Mouse (Mus musculus): ENCODE results near the gene Taf1d. TPM values are rescaled to one million over a fixed set of nuclear protein-coding genes. Genes with fewer than 3 reads are reported as not detected.

Taf1d gene
- total RNA-seq (2014; rRNA removed) (34.6 and 72.7 TPM in 2 replicates), polyA plus RNA-seq (2015; fragmentation: Nextera tagmentation; extraction: Ambion mirVana) (46.3 and 54.9 TPM in 2 replicates)

DNA sequence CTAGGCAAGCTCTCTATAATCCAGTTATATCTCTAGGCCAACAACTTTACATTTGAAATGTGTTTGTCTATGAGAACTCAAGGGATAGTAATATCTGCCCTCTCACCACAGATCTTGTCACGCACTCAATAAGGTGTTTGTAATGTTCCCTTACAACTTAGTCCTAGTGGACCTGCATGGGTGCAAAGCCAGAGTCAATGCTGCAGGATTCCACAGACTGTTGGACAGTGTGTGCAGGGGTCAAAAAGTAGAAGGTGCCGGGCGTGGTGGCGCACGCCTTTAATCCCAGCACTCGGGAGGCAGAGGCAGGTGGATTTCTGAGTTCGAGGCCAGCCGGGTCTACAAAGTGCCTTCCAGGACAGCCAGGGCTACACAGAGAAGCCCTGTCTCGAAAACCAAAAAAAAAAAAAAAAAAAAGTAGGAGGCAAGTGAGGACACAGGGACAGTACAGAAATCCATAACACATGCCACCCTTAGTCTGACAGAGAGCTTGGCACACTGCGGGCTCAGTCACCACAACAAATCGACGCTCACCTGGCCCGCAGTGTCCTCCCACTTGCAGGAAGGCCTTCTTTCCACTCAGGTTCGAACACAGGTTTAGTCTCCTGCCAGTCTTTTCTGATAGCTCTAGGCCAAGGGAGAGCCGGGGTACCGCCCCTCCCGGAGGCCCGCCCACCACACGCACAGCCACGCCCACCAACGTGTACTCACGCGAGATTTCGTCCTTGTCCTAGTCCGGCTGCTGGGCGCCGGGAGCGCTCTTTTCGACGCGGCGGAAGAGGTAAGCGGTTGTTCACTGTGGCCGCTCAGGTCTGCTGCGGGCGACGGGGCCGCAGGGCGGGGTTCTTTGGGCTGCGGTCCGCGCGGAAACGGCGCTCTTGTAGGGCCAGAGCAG is at the start of gene Taf1d:
Taf1d (plus strand) TSS at position 712 of the 895 bp plus-strand sequence.
- peaks cover 14% of the 10 kb centered on the region for H3K4me1 ChIP-seq (ENCODE audit: insufficient read depth, low read length)
- peak within 1 kb of the TSS; percentile 70 for H3K9ac ChIP-seq (replicated peaks; ENCODE audit: low read length)
- peak within 1 kb of the TSS; percentile 86 for H3K27ac ChIP-seq
- peak; percentile 99 for ATAC-seq
- TF ChIP-seq CTCF (IDR thresholded peaks at IDR 0.05; ENCODE audit: low read depth): no peak
- no peaks in the 10 kb centered on the region for H3K27me3 ChIP-seq (ENCODE audit: insufficient read depth, low read length)
- H3K9me3 ChIP-seq (ENCODE audit: low read length): no peaks in the 10 kb centered on the region
- peak within 1 kb of the TSS; percentile 56 for H3K4me3 ChIP-seq (ENCODE audit: low read length)
- H3K36me3 ChIP-seq (ENCODE audit: insufficient read depth, low read length): peaks cover 13% of the 10 kb centered on the region
- peak within 1 kb of the TSS; percentile 77 for H3K4me2 ChIP-seq (ENCODE audit: low read depth, low read length)
- WGBS: 12% methylated on average over 45 of the region's 45 CpGs
- DNase-seq (ENCODE audit: low spot score): peak; percentile 97

DNA sequence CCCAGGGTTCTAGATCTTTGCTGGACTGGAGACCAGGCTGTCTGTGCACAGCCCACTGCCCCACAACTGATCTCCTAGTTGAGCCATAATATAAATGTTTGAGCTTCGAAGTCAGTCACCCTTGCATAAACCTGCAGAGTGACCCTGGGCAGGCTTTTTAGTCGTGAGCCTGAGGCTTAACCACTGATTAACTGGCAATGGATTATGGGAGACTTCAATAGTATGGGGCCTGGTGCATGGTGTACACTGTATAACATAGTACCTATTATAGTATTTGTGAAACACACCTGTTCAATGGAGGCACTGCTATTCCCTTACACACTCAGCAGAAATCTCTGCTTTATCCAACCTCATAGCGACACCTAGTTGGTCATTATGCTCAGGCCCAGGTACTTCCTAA is 49.8 kb upstream of the Taf1d start:
- Histone ChIP-seq H3K36me3 (ENCODE audit: insufficient read depth, low read length) (no peaks in the 10 kb centered on the region; the same call in 1 of the 2 replicates), H3K4me1 (ENCODE audit: insufficient read depth, low read length) (no peaks in the 10 kb centered on the region), H3K27me3 (ENCODE audit: insufficient read depth, low read length) (no peaks in the 10 kb centered on the region), H3K4me2 (ENCODE audit: low read depth, low read length) (no peak overlapping the region), H3K4me3 (ENCODE audit: low read length) (no peak overlapping the region), H3K9ac (replicated peaks; ENCODE audit: low read length) (no peak overlapping the region), H3K9me3 (ENCODE audit: low read length) (no peaks in the 10 kb centered on the region), H3K27ac (no peak overlapping the region)
- no peak for ATAC-seq
- TF ChIP-seq CTCF (IDR thresholded peaks at IDR 0.05; ENCODE audit: low read depth): no peak
- DNase-seq (ENCODE audit: low spot score): no peak
- WGBS: 76% methylated on average over 3 of the region's 3 CpGs

DNA sequence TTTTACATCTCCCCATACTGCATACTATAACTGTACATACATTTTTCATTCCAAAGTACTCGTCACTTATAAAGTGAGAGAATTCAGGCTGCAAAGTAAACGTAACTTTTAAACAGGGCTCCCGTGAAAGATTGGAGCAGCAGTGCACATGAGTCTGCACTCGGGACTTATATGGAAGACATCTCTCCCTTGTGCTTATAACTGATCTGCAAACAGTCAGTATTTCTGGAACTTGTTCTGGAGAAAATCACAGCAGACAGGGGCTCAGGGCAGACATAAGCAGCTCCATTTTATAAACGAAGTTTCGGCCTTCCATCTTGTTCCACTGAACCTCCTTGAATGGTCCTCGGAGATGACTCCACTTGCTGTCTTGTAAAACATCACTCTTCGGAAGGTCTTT is 44.0 kb upstream of the Taf1d start:
- H3K4me2 ChIP-seq (ENCODE audit: low read depth, low read length): no peak overlapping the region
- H3K27ac ChIP-seq: no peak overlapping the region
- H3K27me3 ChIP-seq (ENCODE audit: insufficient read depth, low read length): no peaks in the 10 kb centered on the region
- no peaks in the 10 kb centered on the region for H3K9me3 ChIP-seq (ENCODE audit: low read length)
- H3K4me1 ChIP-seq (ENCODE audit: insufficient read depth, low read length): no peaks in the 10 kb centered on the region
- no peak overlapping the region for H3K4me3 ChIP-seq (ENCODE audit: low read length)
- no peak for ATAC-seq
- no peak for DNase-seq (ENCODE audit: low spot score)
- no peak for TF ChIP-seq CTCF (IDR thresholded peaks at IDR 0.05; ENCODE audit: low read depth)
- H3K9ac ChIP-seq (replicated peaks; ENCODE audit: low read length): no peak overlapping the region
- WGBS: 96% methylated on average over 8 of the region's 8 CpGs
- peaks cover 39% of the 10 kb centered on the region for H3K36me3 ChIP-seq (ENCODE audit: insufficient read depth, low read length)

DNA sequence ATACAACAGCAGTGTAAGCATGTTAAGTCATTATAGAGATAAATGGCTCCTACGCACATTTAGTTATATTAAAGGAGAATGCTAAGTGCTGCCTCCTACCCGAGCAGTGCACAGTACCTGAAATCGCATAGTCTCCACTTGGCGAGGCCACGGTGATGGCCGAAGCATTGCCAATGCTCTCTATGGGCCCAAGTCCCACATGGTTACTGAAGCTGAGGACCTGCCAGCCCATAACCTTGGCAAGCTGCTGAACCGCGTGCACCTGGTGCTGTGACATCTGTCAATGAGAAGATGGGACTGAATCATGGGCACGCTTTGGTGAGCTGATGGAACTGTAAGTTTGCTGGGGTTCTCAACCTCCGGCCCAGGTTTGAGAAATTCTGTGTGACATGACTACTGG is 42.5 kb upstream of the Taf1d start:
- H3K4me2 ChIP-seq (ENCODE audit: low read depth, low read length): no peak overlapping the region
- no peak overlapping the region for H3K4me3 ChIP-seq (ENCODE audit: low read length)
- no peak for TF ChIP-seq CTCF (IDR thresholded peaks at IDR 0.05; ENCODE audit: low read depth)
- peaks cover 52% of the 10 kb centered on the region for H3K36me3 ChIP-seq (ENCODE audit: insufficient read depth, low read length)
- DNase-seq (ENCODE audit: low spot score): no peak
- no peaks in the 10 kb centered on the region for H3K9me3 ChIP-seq (ENCODE audit: low read length)
- no peaks in the 10 kb centered on the region for H3K4me1 ChIP-seq (ENCODE audit: insufficient read depth, low read length)
- no peak overlapping the region for H3K9ac ChIP-seq (replicated peaks; ENCODE audit: low read length)
- no peak for ATAC-seq
- H3K27ac ChIP-seq: no peak overlapping the region
- 95% methylated on average over 10 of the region's 10 CpGs for WGBS
- no peaks in the 10 kb centered on the region for H3K27me3 ChIP-seq (ENCODE audit: insufficient read depth, low read length)

DNA sequence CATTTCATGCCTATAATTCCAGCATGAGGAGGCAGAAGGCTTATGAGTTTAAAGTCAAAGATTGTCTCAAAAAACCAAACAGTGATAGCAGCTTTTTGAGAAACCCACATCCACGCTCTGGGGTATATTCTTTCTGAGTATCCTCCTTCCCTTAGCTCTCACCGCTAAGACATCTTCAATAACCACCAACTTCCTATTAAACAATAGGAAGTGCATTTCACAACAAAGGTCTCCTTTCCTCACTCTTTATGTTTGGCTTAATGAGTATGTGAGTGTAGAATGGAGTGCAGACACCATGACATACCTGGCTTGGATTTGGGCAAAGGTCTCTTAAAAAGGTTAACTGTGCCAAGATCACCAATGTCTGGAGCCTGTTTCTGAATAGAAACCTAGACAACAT is 32.0 kb upstream of the Taf1d start:
- ATAC-seq (no peak), DNase-seq (ENCODE audit: low spot score) (no peak)
- 92% methylated on average over 2 of the region's 2 CpGs for WGBS
- TF ChIP-seq CTCF (IDR thresholded peaks at IDR 0.05; ENCODE audit: low read depth): no peak
- Histone ChIP-seq H3K4me2 (ENCODE audit: low read depth, low read length) (no peak overlapping the region), H3K27ac (no peak overlapping the region), H3K36me3 (ENCODE audit: insufficient read depth, low read length) (peaks cover 76% of the 10 kb centered on the region), H3K4me1 (ENCODE audit: insufficient read depth, low read length) (no peaks in the 10 kb centered on the region; the same call in 1 of the 2 replicates), H3K9me3 (ENCODE audit: low read length) (no peaks in the 10 kb centered on the region), H3K27me3 (ENCODE audit: insufficient read depth, low read length) (no peaks in the 10 kb centered on the region), H3K9ac (replicated peaks; ENCODE audit: low read length) (no peak overlapping the region), H3K4me3 (ENCODE audit: low read length) (no peak overlapping the region)

DNA sequence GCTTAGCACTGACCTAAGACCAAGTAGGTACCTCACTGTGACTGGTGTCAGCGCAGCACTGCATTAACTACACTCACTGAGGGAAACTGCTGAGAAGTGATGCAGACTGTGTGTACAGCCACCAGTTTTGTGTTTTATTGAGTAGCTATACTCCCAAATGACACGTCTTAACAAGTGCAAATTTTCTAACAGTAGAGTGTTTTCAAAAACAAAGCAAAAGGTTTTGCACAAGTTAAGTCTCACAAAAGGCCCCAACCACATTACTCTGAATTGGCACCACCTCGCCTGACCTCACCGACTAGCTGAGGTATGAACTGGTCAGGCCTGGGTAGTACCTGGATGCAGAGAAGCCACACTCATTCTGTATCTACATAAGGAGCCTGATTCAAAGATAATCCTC is 29.2 kb upstream of the Taf1d start:
- Histone ChIP-seq H3K4me1 (ENCODE audit: insufficient read depth, low read length) (peaks cover 4% of the 10 kb centered on the region; the same call in 1 of the 2 replicates), H3K4me2 (ENCODE audit: low read depth, low read length) (no peak overlapping the region), H3K27me3 (ENCODE audit: insufficient read depth, low read length) (no peaks in the 10 kb centered on the region), H3K4me3 (ENCODE audit: low read length) (no peak overlapping the region), H3K27ac (no peak overlapping the region), H3K36me3 (ENCODE audit: insufficient read depth, low read length) (peaks cover 50% of the 10 kb centered on the region), H3K9ac (replicated peaks; ENCODE audit: low read length) (no peak overlapping the region), H3K9me3 (ENCODE audit: low read length) (no peaks in the 10 kb centered on the region)
- no peak for TF ChIP-seq CTCF (IDR thresholded peaks at IDR 0.05; ENCODE audit: low read depth)
- DNase-seq (ENCODE audit: low spot score) (no peak), ATAC-seq (no peak)
- WGBS: 96% methylated on average over 4 of the region's 4 CpGs

DNA sequence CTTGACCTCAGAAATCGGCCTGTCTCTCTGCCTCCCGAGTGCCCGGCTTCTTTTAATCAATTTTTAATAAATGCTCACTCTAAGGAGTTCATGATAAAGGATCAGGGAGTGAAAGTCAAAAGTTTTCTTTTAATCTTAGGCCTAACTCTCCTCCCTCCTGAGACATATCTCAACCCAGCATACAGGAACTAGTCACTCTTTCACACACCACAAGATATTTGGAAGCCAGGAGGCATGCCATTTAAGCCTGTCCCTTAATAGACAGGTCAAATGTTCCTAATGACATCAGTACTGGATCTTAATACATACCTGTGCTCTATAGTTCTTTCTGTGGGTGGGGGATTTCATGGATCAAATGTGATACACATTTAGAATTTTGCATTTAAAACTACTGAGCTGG is 27.7 kb upstream of the Taf1d start:
- H3K9ac ChIP-seq (replicated peaks; ENCODE audit: low read length): no peak overlapping the region
- no peak for TF ChIP-seq CTCF (IDR thresholded peaks at IDR 0.05; ENCODE audit: low read depth)
- DNase-seq (ENCODE audit: low spot score) (no peak), ATAC-seq (no peak)
- H3K4me2 ChIP-seq (ENCODE audit: low read depth, low read length): peak overlapping the region; percentile 59; the same call in 1 of the 2 replicates
- no peak overlapping the region for H3K4me3 ChIP-seq (ENCODE audit: low read length)
- H3K9me3 ChIP-seq (ENCODE audit: low read length): no peaks in the 10 kb centered on the region
- no peak overlapping the region for H3K27ac ChIP-seq
- 90% methylated on average over 3 of the region's 3 CpGs for WGBS
- H3K36me3 ChIP-seq (ENCODE audit: insufficient read depth, low read length): peaks cover 35% of the 10 kb centered on the region; the same call in 1 of the 2 replicates
- H3K4me1 ChIP-seq (ENCODE audit: insufficient read depth, low read length): peaks cover 4% of the 10 kb centered on the region; the same call in 1 of the 2 replicates
- H3K27me3 ChIP-seq (ENCODE audit: insufficient read depth, low read length): no peaks in the 10 kb centered on the region
